Mouse (Mus musculus): ENCODE measurements around the gene 4933428M09Rik.
A peak's percentile ranks its signal among the peaks of the same experiment; 100 is the strongest.
"Not testable (repeated sequence)": the region's sequence is repeated elsewhere in the genome, so short reads cannot be mapped to it uniquely, and the experiment has no call there.

The 4933428M09Rik gene

DNA sequence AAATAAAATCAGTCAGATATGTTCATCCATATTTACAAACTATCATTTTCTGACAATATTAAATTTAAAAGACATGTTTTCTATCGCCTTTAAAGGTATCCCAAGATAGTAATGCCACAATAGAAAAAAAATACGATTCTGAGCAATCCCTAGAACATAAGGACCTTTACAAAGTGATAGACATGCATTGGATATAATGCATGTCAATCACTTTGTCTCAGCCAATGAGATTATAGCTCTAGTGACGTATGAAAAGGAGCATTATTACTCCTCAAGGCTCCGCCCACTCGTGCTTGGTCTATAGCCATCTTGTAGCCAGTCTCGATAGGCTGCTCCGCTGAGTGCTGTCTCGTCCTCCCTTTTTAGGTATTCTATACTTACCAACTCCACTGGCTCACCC, at the start of gene 4933428M09Rik:
4933428M09Rik (plus strand) TSS at position 301 of the 400 bp plus-strand sequence.
- no peak for DNase-seq

DNA sequence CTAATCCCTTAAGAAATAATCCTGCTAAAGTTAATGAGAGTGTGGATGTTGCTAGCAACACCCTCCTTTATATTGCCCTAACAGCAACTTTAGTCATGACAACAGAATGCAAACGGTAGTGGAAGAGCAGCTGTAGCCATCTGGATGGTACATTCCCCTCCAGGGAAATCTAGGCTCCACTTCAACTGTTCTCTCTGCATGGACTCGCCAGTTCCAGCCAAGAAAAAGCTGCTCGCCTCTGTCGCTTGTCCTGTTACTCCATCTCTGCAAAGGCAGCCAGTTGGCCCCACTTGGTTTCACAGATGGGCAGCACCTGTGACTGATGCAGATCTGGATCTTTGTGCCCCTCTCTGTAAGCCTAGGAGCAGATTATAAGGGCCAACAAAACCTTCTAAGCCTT, 45.0 kb upstream of the 4933428M09Rik start:
- DNase-seq, result no peak

DNA sequence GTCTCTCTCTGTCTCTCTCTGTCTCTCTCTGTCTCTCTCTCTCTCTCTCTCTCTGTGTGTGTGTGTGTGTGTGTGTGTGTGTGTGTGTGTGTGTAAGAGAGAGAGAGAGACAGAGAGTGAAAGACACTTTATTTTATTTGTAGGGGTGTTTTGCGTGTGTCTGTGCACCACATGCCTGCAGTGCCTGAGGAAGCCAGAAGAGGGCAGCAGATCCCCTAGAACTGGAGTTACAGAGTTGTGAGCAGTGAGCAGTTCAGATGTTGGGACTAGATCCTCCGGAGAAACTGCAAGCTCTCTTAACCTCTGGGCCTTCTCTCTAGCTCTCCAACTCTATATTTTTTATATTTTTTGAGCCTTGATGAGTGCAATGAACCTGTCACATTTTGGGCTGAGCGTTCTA, 12.5 kb downstream of the 4933428M09Rik start:
- peak; percentile 18 for DNase-seq

DNA sequence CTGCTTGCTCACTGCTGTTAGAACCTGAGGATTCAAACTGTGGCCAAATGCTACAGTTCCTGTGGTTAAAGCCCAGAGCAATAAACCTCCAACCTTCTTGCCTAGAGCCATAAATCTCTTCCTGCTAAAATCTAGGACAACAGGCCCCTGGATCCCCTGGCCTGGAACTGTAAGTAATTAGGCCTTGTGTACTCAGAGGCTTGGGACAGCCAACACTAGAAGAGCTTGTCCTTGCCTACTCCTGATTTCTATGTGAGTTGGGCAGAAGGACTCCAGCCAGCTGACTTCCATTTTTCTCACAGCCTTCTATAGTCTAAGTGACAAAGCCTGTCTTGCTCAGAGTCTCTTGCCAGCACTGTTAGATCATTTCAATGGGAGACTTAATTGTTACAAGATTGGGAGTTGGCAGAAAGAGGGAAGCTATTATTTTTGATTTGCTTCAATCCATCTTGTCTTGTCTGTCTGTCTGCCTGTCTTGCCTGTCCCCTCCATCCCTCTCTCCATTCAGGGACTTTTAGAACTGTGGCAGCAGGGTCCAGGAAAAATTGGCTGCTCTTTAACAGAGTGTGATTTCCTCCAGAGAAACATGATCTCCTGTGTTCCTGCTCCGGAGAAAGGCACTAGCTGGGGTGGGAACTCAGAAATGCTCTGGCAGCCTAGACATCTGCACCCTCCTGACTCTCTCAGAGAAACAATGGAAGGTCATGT, 15.7 kb downstream of the 4933428M09Rik start:
- DNase-seq, result no peak

DNA sequence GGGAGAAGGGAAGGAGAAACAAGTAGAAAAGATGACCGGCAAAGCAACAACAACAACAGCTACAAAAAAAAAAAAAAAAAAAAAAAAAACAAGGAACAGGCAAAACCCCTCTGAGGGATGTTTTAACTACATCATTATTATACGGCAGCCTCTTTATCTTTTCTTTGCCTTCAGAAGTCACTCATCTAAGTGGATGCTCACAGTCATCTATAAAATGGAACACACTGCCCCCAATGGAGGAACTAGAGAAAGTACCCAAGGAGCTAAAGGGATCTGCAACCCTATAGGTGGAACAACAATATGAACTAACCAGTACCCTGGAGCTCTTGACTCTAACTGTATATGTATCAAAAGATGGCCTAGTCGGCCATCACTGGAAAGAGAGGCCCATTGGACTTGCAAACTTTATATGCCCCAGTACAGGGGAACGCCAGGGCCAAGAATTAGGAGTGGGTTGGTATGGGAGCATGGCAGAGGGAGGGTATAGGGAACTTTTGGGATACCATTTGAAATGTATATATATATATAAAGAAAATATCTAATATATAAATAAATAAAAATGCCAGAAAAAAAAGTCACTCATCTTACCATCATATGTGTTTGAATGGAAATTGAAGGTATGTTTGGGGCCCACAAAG, 30.3 kb downstream of the 4933428M09Rik start:
- DNase-seq, result not testable (repeated sequence)

DNA sequence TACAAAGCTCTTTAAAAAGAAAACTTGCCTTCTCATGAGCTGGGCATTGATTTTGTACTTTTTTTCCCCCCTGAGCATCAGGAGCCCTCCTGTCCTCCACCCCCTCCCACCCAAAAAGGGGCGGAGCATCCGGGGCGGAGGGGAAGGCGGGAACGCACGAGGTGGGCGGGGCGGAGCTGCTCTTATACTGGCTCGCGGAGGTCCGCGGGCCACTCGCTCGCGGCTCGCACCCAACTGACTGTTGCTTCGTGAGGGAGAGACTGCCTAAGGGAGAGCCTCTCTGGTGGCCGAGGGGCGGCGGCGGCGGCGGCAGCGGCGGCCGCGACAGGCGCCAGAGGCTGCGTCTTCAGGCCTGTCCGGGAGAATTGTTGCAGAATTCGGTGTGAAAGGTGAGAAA, 30.8 kb downstream of the 4933428M09Rik start, which contains the start of gene Mum1l1:
Mum1l1 (plus strand) TSS at position 214 of the 397 bp plus-strand sequence.
- DNase-seq, result peak; percentile 80

DNA sequence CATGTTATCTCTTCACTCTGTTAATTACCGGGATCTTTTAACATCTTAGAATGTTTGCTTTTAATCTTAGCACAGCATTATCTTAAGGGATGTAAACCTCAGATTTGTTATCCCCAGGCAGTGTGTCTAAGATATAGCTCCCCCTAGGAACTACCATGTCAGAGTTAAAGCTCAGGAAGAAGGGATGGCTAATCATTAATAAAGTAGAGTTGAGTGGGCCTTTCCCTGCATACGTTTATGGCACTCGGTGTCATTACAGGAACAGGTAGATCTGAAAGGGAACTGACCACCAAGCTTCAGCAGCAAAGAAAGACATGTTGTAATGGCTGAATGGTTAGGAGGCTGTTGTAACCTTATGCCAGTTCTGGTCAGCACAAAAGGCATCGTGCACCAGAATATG, 35.7 kb downstream of the 4933428M09Rik start:
- no peak for DNase-seq

DNA sequence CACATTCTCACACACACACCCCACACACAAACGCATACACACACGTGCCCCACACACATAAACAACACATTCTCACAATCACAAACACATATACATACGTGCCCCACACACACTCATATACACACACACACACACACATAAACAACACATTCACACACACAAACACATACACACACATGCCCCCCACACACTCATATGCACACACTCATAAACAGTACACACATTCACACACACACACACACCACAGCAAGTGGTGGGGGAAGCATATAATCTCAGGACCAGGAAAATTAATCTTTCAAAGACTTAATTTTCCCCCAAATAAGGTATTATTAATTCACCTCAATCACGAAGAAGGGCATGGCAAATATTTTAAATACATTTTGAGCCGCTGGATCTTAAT, 37.4 kb downstream of the 4933428M09Rik start:
- no peak for DNase-seq

DNA sequence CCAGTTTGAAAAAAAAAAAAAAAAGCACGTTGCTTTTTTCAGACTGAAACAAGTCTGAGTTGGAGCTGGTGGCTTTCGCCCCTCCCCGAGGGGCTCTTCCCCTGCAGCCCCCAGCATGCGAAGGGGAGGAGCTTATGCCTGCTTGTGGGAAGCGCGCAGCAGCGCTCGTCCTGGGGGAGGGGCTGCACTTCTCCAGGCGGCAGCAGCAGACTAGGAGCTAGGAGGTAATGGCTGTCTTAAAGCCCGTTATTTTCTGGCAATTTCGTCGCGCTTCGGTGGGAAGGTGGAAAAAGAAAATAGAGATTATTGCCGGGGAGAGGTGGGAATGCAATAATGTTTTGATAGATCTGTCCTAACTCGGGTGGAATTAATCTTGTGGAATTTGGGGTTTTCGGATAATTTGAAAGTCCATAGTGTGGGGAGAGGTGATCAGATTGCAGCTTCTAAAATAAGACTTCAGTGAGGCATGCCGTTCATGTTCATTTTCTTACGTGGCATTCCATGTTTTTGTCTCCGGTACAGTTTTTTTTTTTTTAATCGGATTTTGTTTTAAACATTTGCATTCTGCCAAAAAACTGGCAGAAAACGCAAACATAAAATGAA, 38.1 kb downstream of the 4933428M09Rik start:
- peak; percentile 72 for DNase-seq

DNA sequence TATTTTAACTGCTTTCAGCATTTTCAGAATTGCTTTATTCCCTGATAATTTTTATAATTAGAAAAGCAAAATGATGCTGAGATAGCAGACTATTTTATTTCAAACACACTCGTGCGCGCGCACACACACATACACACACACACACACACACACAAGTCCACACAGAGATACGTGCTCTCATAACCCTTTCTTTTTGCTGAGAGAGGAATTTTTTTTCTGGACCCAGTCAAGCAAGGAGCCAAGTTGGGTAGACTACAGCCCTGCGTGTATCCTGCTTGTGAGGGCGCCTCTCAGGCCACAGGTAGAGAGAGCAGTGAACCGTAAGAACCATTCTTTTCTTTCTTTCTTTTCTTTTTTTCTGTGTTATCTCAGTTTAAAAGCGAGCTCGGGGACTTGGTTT, 38.7 kb downstream of the 4933428M09Rik start:
- DNase-seq, result no peak

DNA sequence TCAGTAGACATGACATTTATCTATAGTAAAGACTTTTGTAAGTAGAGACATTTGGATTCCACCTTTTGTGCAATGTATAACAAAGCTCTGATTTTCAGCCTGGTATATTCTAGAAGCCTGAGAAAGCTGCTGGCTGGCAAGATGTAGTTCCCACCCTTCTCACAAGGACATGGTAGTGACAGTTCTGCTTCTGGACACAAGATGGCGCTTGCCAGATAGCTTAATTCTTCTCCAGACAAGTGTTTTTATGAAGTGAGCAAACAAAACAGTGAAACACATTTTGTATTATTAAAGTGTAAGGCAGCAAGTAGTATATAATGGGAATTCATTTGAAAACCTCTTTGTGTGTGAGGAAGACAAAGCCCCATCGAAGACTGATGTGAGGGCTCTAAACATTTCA, 40.0 kb downstream of the 4933428M09Rik start:
- peak; percentile 29 for DNase-seq

DNA sequence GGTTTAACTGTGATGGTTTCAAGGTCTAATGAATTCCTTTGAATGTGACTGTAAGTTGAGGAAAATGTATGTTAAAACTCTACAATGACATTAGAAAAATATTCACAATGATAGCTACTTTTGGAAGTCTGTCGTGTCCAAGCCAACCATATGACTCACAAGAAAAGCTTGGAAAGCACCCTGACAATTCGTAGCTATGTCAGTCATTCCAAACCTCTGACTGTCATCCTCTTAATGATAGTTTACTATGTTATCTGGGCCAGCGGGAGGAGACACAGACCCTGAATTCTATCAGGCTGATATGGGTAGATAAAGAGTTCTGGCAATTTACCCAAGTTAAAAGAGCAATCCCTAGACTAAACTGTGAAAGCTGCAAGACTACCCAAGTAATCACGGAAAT, 41.8 kb downstream of the 4933428M09Rik start:
- no peak for DNase-seq

DNA sequence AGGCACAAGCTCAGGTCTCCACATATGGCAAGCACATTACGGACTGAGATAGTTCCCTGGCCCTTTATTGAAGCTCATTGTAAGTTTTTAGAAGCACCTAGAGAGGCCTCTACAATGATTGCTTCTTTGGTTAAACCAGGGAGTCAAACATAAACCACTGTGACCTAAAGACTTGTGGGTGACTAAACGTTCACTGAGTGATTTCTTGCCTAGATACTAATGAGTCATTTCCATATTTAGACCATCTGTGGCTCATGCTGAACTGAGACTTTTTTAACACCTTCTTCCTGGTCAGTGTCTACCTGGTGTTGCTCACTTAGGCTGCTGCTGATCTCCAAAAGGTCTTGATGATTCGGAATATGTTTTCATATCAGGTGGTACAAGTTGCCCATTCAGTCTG, 42.9 kb downstream of the 4933428M09Rik start:
- DNase-seq, result no peak
